Mouse (Mus musculus) E14TG2a.4 (cell line): Measurements from ENCODE around the gene Hspb6.

ENCODE experiments used
- H3K27me3 ChIP-seq: 2 replicates; pipeline ENCODE4 v1.6.1; 2014; ENCODE audit warnings: low read length, control low read depth; ENCODE audit not compliant: insufficient read depth
- H3K36me3 ChIP-seq: 2 replicates; pipeline ENCODE4 v1.6.1; 2014; ENCODE audit warnings: low read length, control low read depth; ENCODE audit not compliant: insufficient read depth
- H3K4me1 ChIP-seq: replicated peaks from 2 replicates; pipeline ENCODE4 v1.6.1; 2014; ENCODE audit warnings: low read depth, low read length, control low read depth
- H3K4me3 ChIP-seq: replicated peaks from 2 replicates; pipeline ENCODE4 v1.5.1; 2014; ENCODE audit warnings: mild to moderate bottlenecking, low read length
- H3K9me3 ChIP-seq: 2 replicates; pipeline ENCODE4 v1.6.1; 2014; ENCODE audit warnings: low read length, control low read depth
- CTCF ChIP-seq: conservative IDR thresholded peaks from 2 replicates; pipeline ENCODE4 v1.5.1; 2014; ENCODE audit warnings: low read length
- NANOG ChIP-seq: IDR thresholded peaks from 2 replicates; pipeline ENCODE4 v1.6.1; 2014; ENCODE audit warnings: borderline replicate concordance, low read length, mixed read lengths
- POU5F1 ChIP-seq: IDR thresholded peaks from 2 replicates; pipeline ENCODE4 v1.6.1; 2014; ENCODE audit warnings: low read length, borderline replicate concordance

Gene Hspb6

DNA sequence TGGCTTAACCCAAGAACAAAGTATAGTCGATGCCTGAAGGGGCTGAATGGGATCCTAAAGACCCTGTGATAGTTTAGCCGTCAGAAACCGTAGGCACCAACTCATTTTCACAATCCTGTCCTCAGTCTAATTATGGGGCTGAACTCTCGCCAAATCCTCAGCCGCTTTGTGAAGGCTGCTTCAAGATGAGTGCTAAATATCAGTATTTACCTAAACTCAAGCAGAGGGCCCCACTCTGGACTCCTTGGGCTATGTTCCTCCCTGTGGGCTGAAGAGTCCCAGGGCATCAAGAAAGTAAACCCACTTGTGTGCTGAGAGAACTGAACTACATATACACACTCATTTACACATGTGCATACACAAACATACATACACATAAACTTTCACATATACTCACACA lies 44.8 kb downstream of the Hspb6 start:
- Histone ChIP-seq H3K27me3 (peaks cover 6% of the 10 kb centered on the region), H3K36me3 (no peaks in the 10 kb centered on the region), H3K4me1 (peaks cover 80% of the 10 kb centered on the region), H3K9me3 (no peaks in the 10 kb centered on the region), H3K4me3 (no peak overlapping the region)
- TF ChIP-seq CTCF: no peak
- TF ChIP-seq POU5F1: no peak
- TF ChIP-seq NANOG: no peak

DNA sequence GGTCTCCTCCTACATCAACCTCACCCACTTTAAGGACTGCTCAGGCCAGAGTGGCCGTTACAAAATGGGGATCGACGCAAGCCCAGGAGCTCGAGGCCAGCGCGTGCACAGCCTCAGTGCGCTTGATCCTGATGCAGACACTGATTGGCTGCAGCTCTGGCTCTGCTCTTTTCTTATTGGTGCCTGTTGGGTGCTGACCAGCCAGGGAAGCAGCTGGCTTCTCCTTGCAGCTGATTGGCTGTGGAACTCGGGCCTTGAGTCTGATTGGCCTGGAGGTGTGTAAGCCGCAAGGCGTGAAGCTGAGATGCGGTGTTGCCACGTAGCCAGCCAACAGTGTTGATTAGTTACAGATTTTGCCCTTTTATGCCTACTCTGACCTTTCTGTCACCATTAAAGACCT lies 46.8 kb downstream of the Hspb6 start, which contains the start of gene Zbtb32:
Zbtb32 (minus strand) TSS at position 124 of the 400 bp plus-strand sequence.
- peak within 1 kb of the TSS; percentile 65 for H3K4me3 ChIP-seq
- H3K4me1 ChIP-seq: peaks cover 80% of the 10 kb centered on the region
- no peaks in the 10 kb centered on the region for H3K9me3 ChIP-seq
- no peaks in the 10 kb centered on the region for H3K36me3 ChIP-seq
- peaks cover 6% of the 10 kb centered on the region for H3K27me3 ChIP-seq
- TF ChIP-seq CTCF: no peak
- TF ChIP-seq NANOG: no peak
- TF ChIP-seq POU5F1: no peak

DNA sequence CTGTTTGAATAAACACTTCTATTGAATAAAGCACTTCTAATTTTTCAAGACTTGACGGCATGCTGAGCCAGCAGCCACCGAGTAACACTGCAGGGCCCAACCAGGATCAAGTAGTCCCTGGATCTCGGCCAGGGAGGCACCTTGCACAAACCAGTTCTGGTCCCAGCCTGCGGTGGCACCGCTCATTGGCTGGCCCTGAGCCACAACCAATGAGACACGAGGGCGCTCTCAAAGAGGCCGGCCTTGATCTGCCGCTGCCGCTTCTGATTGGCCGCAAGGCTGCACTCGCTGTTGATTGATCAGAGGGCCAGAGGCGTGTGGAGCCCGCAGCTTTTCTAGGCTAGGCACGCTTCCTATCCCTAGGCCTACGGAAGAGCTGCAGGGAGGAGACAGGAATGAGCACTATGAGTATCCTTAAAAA lies 48.0 kb downstream of the Hspb6 start:
- Histone ChIP-seq H3K36me3 (no peaks in the 10 kb centered on the region), H3K9me3 (no peaks in the 10 kb centered on the region), H3K27me3 (peaks cover 6% of the 10 kb centered on the region), H3K4me1 (peaks cover 80% of the 10 kb centered on the region), H3K4me3 (peak overlapping the region; percentile 65)
- TF ChIP-seq NANOG: no peak
- TF ChIP-seq CTCF: no peak
- TF ChIP-seq POU5F1: no peak

- H3K27me3 ChIP-seq: peaks cover 6% of the 10 kb centered on the region
- no peaks in the 10 kb centered on the region; the same call in 1 of the 2 replicates for H3K36me3 ChIP-seq
- H3K4me3 ChIP-seq: peak overlapping the region; percentile 49
- H3K4me1 ChIP-seq: peaks cover 80% of the 10 kb centered on the region
- TF ChIP-seq POU5F1 (no peak), NANOG (no peak), CTCF (no peak)
- H3K9me3 ChIP-seq: no peaks in the 10 kb centered on the region
These were observed 48.7 kb downstream of the Hspb6 start for GRCm38 (mm10) chr7:30600651-30601050.

GRCm38 (mm10) chr7:30602583-30602982 lies 50.6 kb downstream of the Hspb6 start:
- Histone ChIP-seq H3K4me1 (peaks cover 97% of the 10 kb centered on the region), H3K9me3 (no peaks in the 10 kb centered on the region), H3K4me3 (peak overlapping the region; percentile 46), H3K36me3 (no peaks in the 10 kb centered on the region; the same call in 1 of the 2 replicates), H3K27me3 (peaks cover 6% of the 10 kb centered on the region)
- TF ChIP-seq NANOG (no peak), POU5F1 (no peak), CTCF (no peak)

GRCm38 (mm10) chr7:30604424-30604823 lies 52.4 kb downstream of the Hspb6 start:
- H3K4me3 ChIP-seq: 0 out of 2 replicates have a peak overlapping the region, but pooled peaks have one; percentile 26
- no peaks in the 10 kb centered on the region; the same call in 1 of the 2 replicates for H3K36me3 ChIP-seq
- TF ChIP-seq CTCF (no peak), POU5F1 (no peak), NANOG (no peak)
- H3K9me3 ChIP-seq: no peaks in the 10 kb centered on the region
- H3K27me3 ChIP-seq: no peaks in the 10 kb centered on the region
- H3K4me1 ChIP-seq: peaks cover 98% of the 10 kb centered on the region

- 0 out of 2 replicates have a peak overlapping the region, but pooled peaks have one; percentile 26 for H3K4me3 ChIP-seq
- TF ChIP-seq CTCF: no peak
- no peak for TF ChIP-seq NANOG
- TF ChIP-seq POU5F1: no peak
- no peaks in the 10 kb centered on the region; the same call in 1 of the 2 replicates for H3K36me3 ChIP-seq
- H3K27me3 ChIP-seq: no peaks in the 10 kb centered on the region
- H3K9me3 ChIP-seq: no peaks in the 10 kb centered on the region
- H3K4me1 ChIP-seq: peaks cover 98% of the 10 kb centered on the region
These were observed 53.0 kb downstream of the Hspb6 start for GRCm38 (mm10) chr7:30604944-30605343.
